Mouse (Mus musculus) forebrain, embryonic 15.5 days (tissue): ENCODE measurements at regions not wholly inside any gene's neighbourhood (a gene's known extent, or its start where the extent isn't known, plus 50 kb on each side); places are given as distances from the start of the nearest gene placed in this dataset.

ENCODE experiments used
- ATAC-seq: fragments of 200-750 bp; cut with Nextera tagmentation; replicated peaks from 2 replicates; pipeline ENCODE4 v1.8.0; 2017; ENCODE audit warnings: mild to moderate bottlenecking, moderate TSS enrichment, moderate library complexity
- H3K27ac ChIP-seq: fragments of 300-500 bp; sonication (generic); replicated peaks from 2 replicates; pipeline ENCODE4 v1.5.1; 2015; ENCODE audit warnings: mild to moderate bottlenecking, inconsistent platforms
- H3K27me3 ChIP-seq: fragments of 300-500 bp; sonication (generic); 2 replicates; pipeline ENCODE4 v1.6.1; 2015; ENCODE audit warnings: inconsistent platforms
- H3K36me3 ChIP-seq: fragments of 300-500 bp; sonication (generic); 2 replicates; pipeline ENCODE4 v1.6.1; 2015; ENCODE audit warnings: mild to moderate bottlenecking, inconsistent platforms
- H3K4me1 ChIP-seq: fragments of 300-500 bp; sonication (generic); 2 replicates; pipeline ENCODE4 v1.6.1; 2015; ENCODE audit warnings: inconsistent platforms
- H3K4me2 ChIP-seq: fragments of 300-500 bp; sonication (generic); replicated peaks from 2 replicates; pipeline ENCODE4 v1.6.1; 2015; ENCODE audit warnings: mild to moderate bottlenecking, inconsistent platforms
- H3K4me3 ChIP-seq: fragments of 300-500 bp; sonication (generic); 2 replicates; pipeline ENCODE4 v1.5.1; 2015; ENCODE audit warnings: mild to moderate bottlenecking, inconsistent platforms
- H3K9ac ChIP-seq: fragments of 300-500 bp; sonication (generic); replicated peaks from 2 replicates; pipeline ENCODE4 v1.6.1; 2015; ENCODE audit warnings: mild to moderate bottlenecking, inconsistent platforms
- H3K9me3 ChIP-seq: fragments of 300-500 bp; sonication (generic); 2 replicates; pipeline ENCODE4 v1.6.1; 2016; ENCODE audit warnings: inconsistent platforms
- WGBS: fragments of 180-500 bp; shearing (Covaris S2); methylation state at CpG from one replicate; pipeline ENCODE4 v1.1.7; 2015; ENCODE audit warnings: mixed read lengths; 5-methylcytosine and 5-hydroxymethylcytosine counted together

- no peak overlapping the region for H3K9ac ChIP-seq
- H3K27ac ChIP-seq, result no peak overlapping the region
- 94% methylated on average over 2 of the region's 2 CpGs for WGBS
- H3K4me1 ChIP-seq, result no peaks in the 10 kb centered on the region
- no peak overlapping the region for H3K4me3 ChIP-seq
- no peaks in the 10 kb centered on the region for H3K36me3 ChIP-seq
- H3K27me3 ChIP-seq, result no peaks in the 10 kb centered on the region
- no peak overlapping the region for H3K4me2 ChIP-seq
- H3K9me3 ChIP-seq, result no peaks in the 10 kb centered on the region
- no peak for ATAC-seq
Measured at GRCm38 (mm10) chr4:142329600-142329999, 90.4 kb upstream of the Kazn start.

- H3K4me1 ChIP-seq, result peaks cover 4% of the 10 kb centered on the region; the same call in 1 of the 2 replicates
- H3K9ac ChIP-seq, result no peak overlapping the region
- no peaks in the 10 kb centered on the region for H3K9me3 ChIP-seq
- 91% methylated on average over 5 of the region's 5 CpGs for WGBS
- H3K36me3 ChIP-seq, result no peaks in the 10 kb centered on the region
- no peaks in the 10 kb centered on the region for H3K27me3 ChIP-seq
- no peak overlapping the region for H3K4me3 ChIP-seq
- H3K4me2 ChIP-seq, result no peak overlapping the region
- ATAC-seq, result no peak
- H3K27ac ChIP-seq, result no peak overlapping the region
Measured at GRCm38 (mm10) chr4:142326511-142326910, 87.3 kb upstream of the Kazn start.

GRCm38 (mm10) chr4:142321209-142321863 lies 82.1 kb upstream of the Kazn start:
- H3K4me3 ChIP-seq, result no peak overlapping the region
- no peak overlapping the region for H3K4me2 ChIP-seq
- H3K27me3 ChIP-seq, result no peaks in the 10 kb centered on the region
- no peak overlapping the region for H3K9ac ChIP-seq
- peaks cover 18% of the 10 kb centered on the region for H3K4me1 ChIP-seq
- peak; percentile 81 for ATAC-seq
- H3K27ac ChIP-seq, result peak overlapping the region; percentile 48
- 22% methylated on average over 14 of the region's 14 CpGs for WGBS
- no peaks in the 10 kb centered on the region for H3K9me3 ChIP-seq
- H3K36me3 ChIP-seq, result no peaks in the 10 kb centered on the region

GRCm38 (mm10) chr4:142310282-142310681 lies 71.1 kb upstream of the Kazn start:
- H3K36me3 ChIP-seq, result no peaks in the 10 kb centered on the region
- no peaks in the 10 kb centered on the region for H3K27me3 ChIP-seq
- no peaks in the 10 kb centered on the region; the same call in 1 of the 2 replicates for H3K9me3 ChIP-seq
- 76% methylated on average over 6 of the region's 6 CpGs for whole genome bisulfite sequencing
- H3K27ac ChIP-seq, result no peak overlapping the region
- H3K4me1 ChIP-seq, result no peaks in the 10 kb centered on the region
- no peak overlapping the region for H3K9ac ChIP-seq
- ATAC-seq, result no peak; the same call in 1 of the 2 replicates
- no peak overlapping the region for H3K4me3 ChIP-seq
- no peak overlapping the region for H3K4me2 ChIP-seq

GRCm38 (mm10) chr4:142308271-142308670 lies 69.1 kb upstream of the Kazn start:
- H3K4me2 ChIP-seq, result no peak overlapping the region

GRCm38 (mm10) chr4:142307321-142307720 lies 68.1 kb upstream of the Kazn start:
- H3K36me3 ChIP-seq, result no peaks in the 10 kb centered on the region

More at GRCm38 (mm10) chr4:142308271-142308670, 69.1 kb upstream of the Kazn start:
- H3K36me3 ChIP-seq, result no peaks in the 10 kb centered on the region
- H3K27me3 ChIP-seq, result no peaks in the 10 kb centered on the region
- H3K9ac ChIP-seq, result no peak overlapping the region
- no peaks in the 10 kb centered on the region; the same call in 1 of the 2 replicates for H3K9me3 ChIP-seq
- peaks cover 5% of the 10 kb centered on the region for H3K4me1 ChIP-seq
- no peak overlapping the region for H3K4me3 ChIP-seq
- WGBS, result 82% methylated on average over 7 of the region's 7 CpGs
- no peak overlapping the region for H3K27ac ChIP-seq
- no peak for ATAC-seq

GRCm38 (mm10) chr4:142306076-142306475 lies 66.9 kb upstream of the Kazn start:
- H3K4me3 ChIP-seq, result no peak overlapping the region
- ATAC-seq, result no peak
- no peak overlapping the region for H3K27ac ChIP-seq
- peaks cover 24% of the 10 kb centered on the region for H3K4me1 ChIP-seq
- H3K36me3 ChIP-seq, result no peaks in the 10 kb centered on the region
- H3K27me3 ChIP-seq, result no peaks in the 10 kb centered on the region
- H3K4me2 ChIP-seq, result no peak overlapping the region
- no peaks in the 10 kb centered on the region for H3K9me3 ChIP-seq
- WGBS, result 74% methylated on average over 14 of the region's 14 CpGs
- no peak overlapping the region for H3K9ac ChIP-seq

More at GRCm38 (mm10) chr4:142307321-142307720, 68.1 kb upstream of the Kazn start:
- Histone ChIP-seq H3K27ac (no peak overlapping the region), H3K27me3 (no peaks in the 10 kb centered on the region), H3K9ac (no peak overlapping the region), H3K4me2 (no peak overlapping the region), H3K4me3 (no peak overlapping the region), H3K4me1 (peaks cover 12% of the 10 kb centered on the region), H3K9me3 (no peaks in the 10 kb centered on the region; the same call in 1 of the 2 replicates)
- ATAC-seq, result no peak
- WGBS, result 78% methylated on average over 11 of the region's 11 CpGs

- H3K9ac ChIP-seq, result no peak overlapping the region
- H3K36me3 ChIP-seq, result no peaks in the 10 kb centered on the region
- WGBS, result 60% methylated on average over 10 of the region's 10 CpGs
- peaks cover 28% of the 10 kb centered on the region for H3K4me1 ChIP-seq
- H3K4me2 ChIP-seq, result no peak overlapping the region
- H3K27me3 ChIP-seq, result no peaks in the 10 kb centered on the region
- ATAC-seq, result peak; percentile 61; the same call in 1 of the 2 replicates
- no peak overlapping the region for H3K4me3 ChIP-seq
- no peaks in the 10 kb centered on the region for H3K9me3 ChIP-seq
- no peak overlapping the region for H3K27ac ChIP-seq
Measured at GRCm38 (mm10) chr4:142303374-142304020, 64.3 kb upstream of the Kazn start.

- H3K27me3 ChIP-seq, result no peaks in the 10 kb centered on the region
- ATAC-seq, result no peak
- no peaks in the 10 kb centered on the region for H3K36me3 ChIP-seq
- H3K27ac ChIP-seq, result peak overlapping the region; percentile 38; the same call in 1 of the 2 replicates
- no peak overlapping the region for H3K9ac ChIP-seq
- no peak overlapping the region for H3K4me2 ChIP-seq
- peaks cover 28% of the 10 kb centered on the region for H3K4me1 ChIP-seq
- no peak overlapping the region for H3K4me3 ChIP-seq
- 23% methylated on average over 2 of the region's 2 CpGs for WGBS
- no peaks in the 10 kb centered on the region for H3K9me3 ChIP-seq
Measured at GRCm38 (mm10) chr4:142302724-142303120, 63.5 kb upstream of the Kazn start.

GRCm38 (mm10) chr4:142302041-142302723 lies 63.0 kb upstream of the Kazn start:
- Histone ChIP-seq H3K4me2 (no peak overlapping the region), H3K4me1 (peaks cover 28% of the 10 kb centered on the region), H3K27ac (peak overlapping the region; percentile 38; the same call in 1 of the 2 replicates), H3K36me3 (no peaks in the 10 kb centered on the region), H3K27me3 (no peaks in the 10 kb centered on the region), H3K9me3 (no peaks in the 10 kb centered on the region), H3K9ac (no peak overlapping the region), H3K4me3 (no peak overlapping the region)
- no peak for ATAC-seq
- WGBS, result 24% methylated on average over 8 of the region's 8 CpGs

GRCm38 (mm10) chr4:142298770-142299337 lies 59.7 kb upstream of the Kazn start:
- WGBS, result 54% methylated on average over 10 of the region's 10 CpGs
- H3K27ac ChIP-seq, result no peak overlapping the region
- no peak overlapping the region for H3K4me2 ChIP-seq
- ATAC-seq, result no peak
- no peaks in the 10 kb centered on the region for H3K9me3 ChIP-seq
- H3K27me3 ChIP-seq, result no peaks in the 10 kb centered on the region
- H3K36me3 ChIP-seq, result no peaks in the 10 kb centered on the region
- no peak overlapping the region for H3K4me3 ChIP-seq
- H3K4me1 ChIP-seq, result peaks cover 34% of the 10 kb centered on the region
- H3K9ac ChIP-seq, result no peak overlapping the region

GRCm38 (mm10) chr4:142292760-142293159 lies 53.6 kb upstream of the Kazn start:
- peaks cover 30% of the 10 kb centered on the region for H3K4me1 ChIP-seq
- no peak overlapping the region for H3K4me3 ChIP-seq
- WGBS, result 19% methylated on average over 7 of the region's 7 CpGs
- no peak overlapping the region; the same call in 1 of the 2 replicates for H3K4me2 ChIP-seq
- no peaks in the 10 kb centered on the region for H3K9me3 ChIP-seq
- no peaks in the 10 kb centered on the region for H3K36me3 ChIP-seq
- no peaks in the 10 kb centered on the region for H3K27me3 ChIP-seq
- H3K9ac ChIP-seq, result no peak overlapping the region
- peak; percentile 73 for ATAC-seq
- peak overlapping the region; percentile 31; the same call in 1 of the 2 replicates for H3K27ac ChIP-seq
